Mouse (Mus musculus) duodenum, adult 2 months (tissue): Measurements from ENCODE around the gene Fgf11. TPM values are rescaled to one million over a fixed set of nuclear protein-coding genes. Genes with fewer than 3 reads are reported as not detected.

Source experiments
- polyA plus RNA-seq: library from polyadenylated mRNA; depleted of rRNA; stranded (reverse); fragments of >200 nt; gene quantifications from 2 replicates; pipeline ENCODE4 v1.2.3, GENCODE M21; 2012; ENCODE audit warnings: low replicate concordance; rRNA removed

The Fgf11 gene
- polyA plus RNA-seq: 2.7 and 6.1 TPM in 2 replicates

DNA sequence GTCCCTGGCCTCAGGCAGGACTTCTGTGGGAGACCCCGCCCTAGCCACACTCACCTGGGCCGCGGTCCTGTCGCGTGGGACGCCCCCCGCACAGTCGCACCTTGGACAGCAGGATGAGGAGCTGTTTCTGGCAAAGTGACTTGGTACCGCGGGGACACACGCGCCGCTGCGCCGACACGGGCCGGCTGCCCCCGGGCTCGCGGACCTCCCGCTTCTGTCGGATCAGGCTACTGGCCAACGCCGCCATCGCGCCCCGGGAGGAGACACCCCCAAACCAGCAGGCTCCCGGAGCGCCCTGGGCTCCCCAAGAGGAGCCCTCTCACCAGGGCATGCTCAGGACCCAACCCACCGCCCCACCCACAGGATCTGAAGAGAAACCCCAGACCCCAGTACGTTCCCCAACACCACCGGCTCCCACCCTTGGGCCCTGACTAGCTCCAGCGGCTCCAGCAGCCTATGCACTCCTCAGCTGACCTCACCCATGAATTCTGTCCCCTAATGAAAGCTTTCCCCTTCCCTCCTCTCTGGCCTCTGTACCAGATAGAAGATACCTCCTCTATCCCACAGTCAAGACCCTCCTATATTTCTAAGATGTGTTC lies at the start of gene Fgf11:
Fgf11 (minus strand) TSS at position 479 of the 599 bp plus-strand sequence.

DNA sequence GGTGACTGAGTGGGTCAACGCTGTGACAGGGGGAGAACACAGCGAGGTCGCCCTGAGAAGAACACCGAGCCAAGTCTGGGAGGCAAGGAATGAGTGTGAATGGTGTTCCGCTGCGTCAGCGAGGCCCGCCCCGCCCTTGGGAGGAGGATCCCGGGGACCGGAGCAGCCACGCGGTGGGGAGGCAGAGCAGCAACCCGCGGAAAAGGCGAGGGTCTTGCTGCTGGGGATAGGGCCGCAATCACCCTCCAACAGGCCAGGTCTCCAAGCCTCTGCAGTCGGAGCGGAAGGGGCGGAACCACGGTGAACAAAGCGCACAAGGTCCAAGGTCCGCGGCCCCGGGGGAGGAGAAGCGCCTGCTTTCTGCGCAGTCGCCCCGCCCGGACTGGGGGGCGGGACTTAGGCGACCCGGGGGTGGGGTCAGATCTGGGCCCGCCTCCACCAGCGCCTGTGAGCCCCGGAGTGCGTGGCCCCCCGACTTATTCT lies 44.6 kb upstream of the Fgf11 start, which contains the start of gene Plscr3:
Plscr3 (plus strand) TSS at position 179 of the 483 bp plus-strand sequence.

DNA sequence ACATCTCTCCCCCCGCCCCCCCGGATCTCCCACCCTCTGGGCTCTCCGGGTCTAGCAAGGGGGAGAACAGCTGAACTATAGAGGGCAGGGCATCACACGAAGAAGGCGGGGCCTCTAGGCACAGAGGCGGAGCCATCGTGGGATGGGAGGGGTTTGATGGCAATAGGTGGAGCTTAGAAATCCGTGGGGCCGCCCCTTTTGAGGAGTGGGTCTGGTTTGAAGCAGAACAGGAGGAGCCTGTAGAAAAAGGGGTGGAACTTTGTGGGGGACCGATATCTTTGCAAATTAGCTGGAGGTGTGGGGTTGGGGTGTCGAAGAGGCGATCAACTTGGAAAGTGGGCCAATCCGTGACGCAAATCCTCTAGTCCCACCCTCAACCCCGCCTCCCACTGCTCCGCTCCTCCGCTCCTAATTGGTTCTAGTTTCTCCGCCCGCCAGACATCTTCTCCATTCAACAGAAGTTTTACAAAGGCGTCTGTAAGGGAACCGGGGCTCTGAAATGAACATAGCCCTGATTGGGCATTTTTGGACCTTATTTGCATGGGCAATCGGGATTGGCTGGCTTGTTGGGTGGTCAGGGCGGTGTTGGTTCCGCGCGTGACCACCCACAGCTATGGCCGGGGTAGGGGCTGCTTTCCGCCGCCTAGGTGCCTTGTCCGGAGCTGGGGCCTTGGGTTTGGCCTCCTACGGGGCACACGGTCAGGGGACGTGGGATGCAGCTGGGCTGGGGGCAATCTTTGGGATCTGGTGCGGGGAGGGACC lies 36.5 kb upstream of the Fgf11 start, which contains the start of gene Tmem256:
Tmem256 (plus strand) TSS at position 563 of the 762 bp plus-strand sequence.

DNA sequence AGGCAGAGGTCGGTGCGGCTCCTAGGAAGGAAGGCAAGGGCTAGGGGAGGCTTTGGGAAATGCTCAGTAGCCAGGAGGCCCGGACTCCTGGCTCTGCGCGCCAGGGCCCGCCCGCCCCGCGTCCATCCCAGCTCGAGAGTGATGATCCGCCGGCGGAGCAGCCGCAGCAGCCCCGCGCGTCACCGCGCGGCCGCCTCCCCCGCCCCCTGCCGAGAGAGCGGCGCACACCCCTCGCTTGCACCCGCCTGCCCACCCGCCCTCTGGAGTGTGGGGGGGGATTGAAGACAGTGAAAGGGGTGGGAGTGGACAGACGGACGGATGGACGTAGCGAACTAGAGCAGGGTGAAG lies 35.9 kb upstream of the Fgf11 start, which contains the start of gene Nlgn2:
Nlgn2 (minus strand) TSS at position 181 of the 348 bp plus-strand sequence.

GRCm38 (mm10) chr11:69822080-69822479 lies 20.4 kb upstream of the Fgf11 start, which contains the start of gene Spem1:
Spem1 (minus strand) TSS chr11:69822180.

DNA sequence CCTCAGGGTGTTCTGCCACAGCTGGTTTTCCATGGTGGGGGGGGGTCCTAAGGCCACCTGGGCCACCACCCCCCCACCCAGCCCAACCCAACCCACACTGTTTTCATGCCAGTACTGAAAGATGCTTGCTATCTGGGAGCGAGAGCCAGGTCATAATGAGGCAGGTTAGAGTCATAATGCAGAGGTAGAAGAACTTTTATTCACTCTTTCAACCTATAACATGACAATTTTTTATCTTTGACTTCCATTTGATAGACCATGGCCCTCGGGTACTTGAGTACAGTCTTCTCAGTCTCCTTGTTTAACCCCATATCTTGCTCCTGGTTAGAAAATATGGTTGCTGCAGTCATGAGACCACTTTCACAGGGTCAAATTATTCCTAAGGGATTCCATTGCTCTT lies 16.7 kb upstream of the Fgf11 start, which contains the start of gene Spem2:
Spem2 (minus strand) TSS at position 101 of the 400 bp plus-strand sequence.

GRCm38 (mm10) chr11:69815155-69815554 lies 13.5 kb upstream of the Fgf11 start, which contains the start of gene Gm39566:
Gm39566 (minus strand) TSS chr11:69815298.

GRCm38 (mm10) chr11:69804972-69805909 lies 3.6 kb upstream of the Fgf11 start, which contains the start of gene Tmem102:
Tmem102 (minus strand) TSS chr11:69805624.

DNA sequence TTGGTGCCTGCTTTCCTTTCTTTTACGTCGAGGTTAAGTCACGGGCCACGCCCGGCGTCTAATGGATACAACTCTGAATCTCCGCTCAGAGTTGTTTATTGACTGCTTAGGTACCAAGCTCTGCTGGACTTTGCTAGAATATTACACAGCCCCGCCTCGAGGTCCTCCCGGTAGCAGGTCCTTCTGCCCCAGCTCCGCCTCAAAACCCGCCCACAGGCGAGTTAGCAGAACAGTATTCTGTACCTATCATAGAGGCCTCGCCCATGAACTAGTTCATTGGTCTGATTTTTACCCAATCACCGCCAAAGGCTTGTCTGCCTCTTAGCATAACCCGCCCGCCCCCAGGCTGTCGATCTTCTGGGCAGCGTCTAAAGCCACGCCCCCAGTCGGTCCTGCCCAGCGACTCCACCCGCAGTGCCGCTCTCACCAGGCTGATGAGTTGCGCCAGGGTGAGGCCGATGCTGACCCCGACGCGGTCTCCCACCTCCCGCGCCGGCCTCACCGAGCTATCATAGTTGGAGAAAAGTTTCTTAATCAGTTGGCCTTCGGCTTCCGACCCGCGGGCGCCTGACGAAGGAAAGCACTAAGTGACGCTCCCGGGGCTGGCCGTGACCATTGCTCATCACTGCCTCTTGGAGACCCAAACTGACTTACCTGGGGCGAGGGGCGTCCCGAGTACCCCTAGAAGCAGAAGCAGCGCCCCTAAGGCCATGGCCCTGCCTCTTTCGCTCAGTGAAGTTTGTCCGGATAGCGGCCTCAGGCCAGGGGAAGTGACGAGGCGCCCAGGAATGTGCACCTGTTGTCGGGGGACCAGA lies 6.3 kb downstream of the Fgf11 start, which contains the start of gene Chrnb1:
Chrnb1 (minus strand) TSS at position 776 of the 815 bp plus-strand sequence.

DNA sequence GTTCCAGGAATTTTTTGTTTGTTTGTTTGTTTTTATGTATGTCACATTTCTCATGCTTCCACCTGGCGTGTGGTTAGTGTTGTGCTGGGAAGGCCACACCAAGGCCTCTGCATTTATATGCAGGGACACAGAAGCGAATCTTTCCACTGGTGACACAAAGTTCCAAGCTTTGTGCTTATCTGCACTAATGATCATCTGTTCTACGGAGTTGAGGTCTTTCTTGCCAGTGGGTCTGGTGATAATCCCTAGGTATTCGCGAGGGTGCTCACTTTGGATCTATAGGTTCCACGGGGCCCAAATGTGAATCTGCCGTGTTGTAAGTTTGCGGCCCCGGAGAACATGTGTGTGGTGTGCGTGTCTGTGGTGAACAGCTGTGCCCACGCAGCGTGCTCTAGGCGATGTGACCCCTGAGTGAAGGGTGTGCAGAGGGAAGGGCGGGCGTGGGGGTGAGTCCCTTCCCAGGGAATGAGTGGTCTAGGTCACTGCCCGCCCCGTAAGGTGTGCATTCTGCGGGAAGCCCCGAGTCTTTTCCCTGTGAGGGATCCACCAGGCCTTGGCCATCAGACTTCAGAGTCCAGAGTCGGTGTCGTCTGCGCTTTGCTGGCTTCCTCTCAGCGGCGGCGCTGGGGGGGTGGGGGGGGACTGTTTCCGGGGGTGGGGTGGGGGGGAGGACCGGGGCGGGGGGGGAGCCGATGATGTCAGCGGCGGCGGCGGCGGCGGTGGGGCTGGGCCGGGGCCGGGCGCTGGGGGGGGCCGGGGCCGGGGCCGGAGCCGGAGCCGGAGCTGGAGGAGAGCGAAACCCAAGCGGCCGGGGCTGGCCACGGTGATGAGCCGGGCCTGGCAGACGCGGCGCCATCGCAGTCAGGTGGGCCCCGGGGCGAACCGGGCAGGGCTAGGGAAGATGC lies 36.2 kb downstream of the Fgf11 start, which contains the start of gene Zbtb4:
Zbtb4 (plus strand) TSS at position 692 of the 905 bp plus-strand sequence.

GRCm38 (mm10) chr11:69761868-69762267 lies 39.8 kb downstream of the Fgf11 start, which contains the start of gene Slc35g3:
Slc35g3 (minus strand) TSS chr11:69761968.

GRCm38 (mm10) chr11:69758478-69758970 lies 43.1 kb downstream of the Fgf11 start, which contains the start of gene Polr2a:
Polr2a (minus strand) TSS chr11:69758637.

Other genes with a start within 250 kb of the Fgf11 start
- gene Efnb3, start 241.7 kb downstream of the Fgf11 start, polyA plus RNA-seq: 1.4 and 1.6 TPM in 2 replicates
- 20.1 and 31.7 TPM in 2 replicates for gene Wrap53, start 221.6 kb downstream of the Fgf11 start, polyA plus RNA-seq
- 44.5 and 49.2 TPM in 2 replicates for gene Trp53, start 221.5 kb downstream of the Fgf11 start, polyA plus RNA-seq
- gene Atp1b2, start 195.9 kb downstream of the Fgf11 start, polyA plus RNA-seq: 3.0 and 5.0 TPM in 2 replicates
- gene Shbg, start 184.0 kb downstream of the Fgf11 start, polyA plus RNA-seq: not detected in 2 replicates
- gene Sat2, start 179.8 kb downstream of the Fgf11 start, polyA plus RNA-seq: 1.4 TPM in 2 replicates
- gene Fxr2, start 168.9 kb downstream of the Fgf11 start, polyA plus RNA-seq: 37.9 and 40.8 TPM in 2 replicates
- gene Sox15, start 146.5 kb downstream of the Fgf11 start, polyA plus RNA-seq: 0.26 TPM in 1 of 2 replicates, not detected in the other
- 184 and 214 TPM in 2 replicates for gene Mpdu1, start 139.2 kb downstream of the Fgf11 start, polyA plus RNA-seq
- 20.5 and 25.2 TPM in 2 replicates for gene Cd68, start 135.7 kb downstream of the Fgf11 start, polyA plus RNA-seq
- 71.8 and 97.2 TPM in 2 replicates for gene Eif4a1, start 129.4 kb downstream of the Fgf11 start, polyA plus RNA-seq
- gene Senp3, start 119.8 kb downstream of the Fgf11 start, polyA plus RNA-seq: 15.6 and 17.3 TPM in 2 replicates
- 11.1 and 13.6 TPM in 2 replicates for gene Tnfsf13, start 116.1 kb downstream of the Fgf11 start, polyA plus RNA-seq
- 17.8 and 19.2 TPM in 2 replicates for gene Tnfsf12, start 106.0 kb downstream of the Fgf11 start, polyA plus RNA-seq
- 3.7 and 4.7 TPM in 2 replicates for gene Tnfsfm13, start 105.8 kb downstream of the Fgf11 start, polyA plus RNA-seq
- 22.0 and 29.9 TPM in 2 replicates for gene Polr2a, start 43.2 kb downstream of the Fgf11 start, polyA plus RNA-seq
- 0.13 TPM in 1 of 2 replicates, not detected in the other for gene Slc35g3, start 39.9 kb downstream of the Fgf11 start, polyA plus RNA-seq
- gene Zbtb4, start 35.9 kb downstream of the Fgf11 start, polyA plus RNA-seq: 7.0 and 19.2 TPM in 2 replicates
- gene Chrnb1, start 5.9 kb downstream of the Fgf11 start, polyA plus RNA-seq: 3.8 and 6.8 TPM in 2 replicates
- 44.7 and 80.5 TPM in 2 replicates for gene Tmem102, start 3.8 kb upstream of the Fgf11 start, polyA plus RNA-seq
- gene Gm39566, start 13.4 kb upstream of the Fgf11 start, polyA plus RNA-seq: not detected in 2 replicates
- gene Spem2, start 16.6 kb upstream of the Fgf11 start, polyA plus RNA-seq: not detected in 2 replicates
- gene Spem1, start 20.3 kb upstream of the Fgf11 start, polyA plus RNA-seq: 0.09 and 0.13 TPM in 2 replicates
- 6.9 and 15.5 TPM in 2 replicates for gene Nlgn2, start 35.9 kb upstream of the Fgf11 start, polyA plus RNA-seq
- 102 and 130 TPM in 2 replicates for gene Tmem256, start 36.7 kb upstream of the Fgf11 start, polyA plus RNA-seq
- 39.3 and 58.9 TPM in 2 replicates for gene Plscr3, start 44.5 kb upstream of the Fgf11 start, polyA plus RNA-seq
- 34.8 and 47.5 TPM in 2 replicates for gene Tnk1, start 56.9 kb upstream of the Fgf11 start, polyA plus RNA-seq
- not detected in 2 replicates for gene Tmem95, start 76.2 kb upstream of the Fgf11 start, polyA plus RNA-seq
- 2.0 and 2.3 TPM in 2 replicates for gene Kctd11, start 79.5 kb upstream of the Fgf11 start, polyA plus RNA-seq
- 7.4 and 13.8 TPM in 2 replicates for gene Acap1, start 93.7 kb upstream of the Fgf11 start, polyA plus RNA-seq
- gene 2810408A11Rik, start 99.1 kb upstream of the Fgf11 start, polyA plus RNA-seq: 2.1 and 3.0 TPM in 2 replicates
- gene Neurl4, start 99.2 kb upstream of the Fgf11 start, polyA plus RNA-seq: 20.1 and 23.0 TPM in 2 replicates
- 106 and 110 TPM in 2 replicates for gene Gps2, start 112.0 kb upstream of the Fgf11 start, polyA plus RNA-seq
- 196 and 222 TPM in 2 replicates for gene Eif5a, start 120.1 kb upstream of the Fgf11 start, polyA plus RNA-seq
- 10.8 and 28.6 TPM in 2 replicates for gene Ybx2, start 133.9 kb upstream of the Fgf11 start, polyA plus RNA-seq
- 15.5 and 23.7 TPM in 2 replicates for gene Slc2a4, start 146.3 kb upstream of the Fgf11 start, polyA plus RNA-seq
- 294 and 1,474 TPM in 2 replicates for gene Cldn7, start 162.9 kb upstream of the Fgf11 start, polyA plus RNA-seq
- 85.4 and 132 TPM in 2 replicates for gene Ctdnep1, start 179.3 kb upstream of the Fgf11 start, polyA plus RNA-seq
- 38.1 and 39.2 TPM in 2 replicates for gene Elp5, start 180.7 kb upstream of the Fgf11 start, polyA plus RNA-seq
- 200 and 478 TPM in 2 replicates for gene Gabarap, start 189.3 kb upstream of the Fgf11 start, polyA plus RNA-seq
- 8.8 and 9.4 TPM in 2 replicates for gene Phf23, start 193.9 kb upstream of the Fgf11 start, polyA plus RNA-seq
- 5.5 and 7.4 TPM in 2 replicates for gene Dvl2, start 198.7 kb upstream of the Fgf11 start, polyA plus RNA-seq
- gene Acadvl, start 213.6 kb upstream of the Fgf11 start, polyA plus RNA-seq: 124 and 125 TPM in 2 replicates
- 5.2 and 5.7 TPM in 2 replicates for gene Dlg4, start 215.1 kb upstream of the Fgf11 start, polyA plus RNA-seq